Mouse (Mus musculus) kidney, postnatal 25 days (tissue): ENCODE data around the gene Crp.

ENCODE experiments used
- DNase-seq, 2 experiments: peaks; one replicate each; pipeline ENCODE4 v3.0.0; 2021; ENCODE audit warnings: mixed read lengths in 2 of 2

Crp gene

DNA sequence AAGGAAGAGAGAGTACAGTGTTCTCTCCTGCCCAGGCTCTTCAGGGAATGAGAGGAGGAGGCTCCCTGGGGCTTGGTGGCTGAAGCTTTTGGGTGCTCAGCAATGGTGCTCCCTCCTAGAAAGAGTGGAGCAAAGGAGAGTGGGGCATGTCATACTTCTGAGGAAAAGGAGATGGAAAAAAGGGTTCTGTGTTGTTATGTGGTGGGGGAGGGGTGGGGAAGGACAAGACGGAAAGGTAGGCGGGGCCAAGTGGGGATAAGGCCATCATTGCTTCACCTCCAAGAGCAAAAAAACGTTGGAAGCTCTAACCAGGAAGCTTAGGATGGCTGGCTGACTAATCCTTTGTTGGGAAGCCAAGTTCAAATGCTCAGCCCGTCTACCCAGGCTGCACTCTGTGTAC, 14.1 kb downstream of the Crp start:
- DNase-seq, result no peak

DNA sequence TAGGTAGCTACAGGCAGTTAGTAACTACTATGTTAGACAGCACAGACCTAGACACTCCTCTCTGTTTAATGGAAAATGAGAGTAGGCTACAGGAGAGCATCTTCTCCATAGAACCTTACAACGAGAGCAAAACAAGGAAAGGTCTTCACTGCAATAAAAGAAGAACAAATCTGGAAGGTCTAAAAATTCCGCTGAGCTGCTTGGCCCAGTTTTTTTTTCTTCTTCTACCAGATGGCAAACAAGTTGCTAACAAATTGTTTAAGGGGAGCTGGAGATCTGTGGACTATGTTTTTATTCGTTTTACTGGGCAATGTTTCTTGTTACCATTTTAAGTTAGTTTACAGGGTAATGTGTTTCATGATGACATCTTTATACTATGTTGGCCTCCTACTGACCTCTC, 53.4 kb downstream of the Crp start:
- DNase-seq, result no peak

DNA sequence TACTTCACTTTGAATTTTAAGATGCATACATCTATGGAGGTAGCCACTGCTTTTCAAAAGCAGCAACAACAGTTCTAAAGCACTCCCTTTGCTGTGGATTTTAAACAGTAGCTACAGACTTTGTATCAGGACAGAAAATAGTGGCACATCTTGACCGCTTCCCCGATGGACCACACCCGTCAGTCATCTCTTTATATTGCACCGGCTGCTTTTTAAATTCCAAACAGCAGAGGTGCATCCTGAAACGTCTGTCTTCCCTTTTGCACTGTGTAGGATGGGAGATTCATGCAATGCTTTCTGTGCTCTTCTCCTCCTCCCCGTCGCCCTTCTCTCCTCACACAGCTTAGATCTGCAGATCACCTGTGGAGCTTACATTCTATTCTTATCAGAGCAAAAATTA, 57.3 kb downstream of the Crp start:
- DNase-seq, result no peak

DNA sequence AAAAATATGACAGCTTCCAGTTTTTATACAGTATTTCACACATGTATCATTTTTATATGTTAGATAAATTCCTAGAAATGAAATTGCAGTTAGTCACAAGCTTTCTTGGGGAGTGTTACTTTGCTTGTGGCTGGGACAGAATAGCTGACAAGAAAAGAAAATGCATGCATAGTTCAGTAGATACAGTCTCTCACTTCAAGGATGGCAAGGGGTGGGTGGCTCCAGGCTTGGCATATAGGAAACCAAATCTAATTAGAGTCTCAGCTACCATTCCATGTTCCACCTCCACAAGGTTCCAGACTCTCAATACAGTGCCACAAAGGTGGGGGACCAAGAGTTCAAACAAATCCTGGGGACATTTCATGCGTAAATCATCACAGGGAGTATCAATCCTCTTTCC, 61.7 kb downstream of the Crp start:
- DNase-seq, result no peak

DNA sequence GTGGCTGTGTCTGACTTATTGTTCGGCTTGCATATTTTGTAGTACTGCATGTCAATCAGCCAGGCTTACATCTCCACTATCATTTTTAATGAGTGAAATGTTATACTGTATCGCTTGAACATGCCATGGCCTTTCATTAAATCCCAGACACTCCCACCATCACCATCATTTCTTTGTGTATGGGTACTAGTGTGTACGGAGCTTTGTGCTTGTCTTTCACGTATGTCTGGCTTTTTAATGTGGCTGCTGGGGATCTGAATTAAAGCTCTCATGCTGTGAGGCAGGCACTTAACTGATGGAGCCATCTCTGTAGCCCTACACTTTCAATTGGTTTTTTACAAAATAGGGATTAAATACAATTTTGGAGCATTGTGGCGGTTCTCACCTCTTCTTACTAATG, 81.3 kb downstream of the Crp start:
- no peak for DNase-seq

DNA sequence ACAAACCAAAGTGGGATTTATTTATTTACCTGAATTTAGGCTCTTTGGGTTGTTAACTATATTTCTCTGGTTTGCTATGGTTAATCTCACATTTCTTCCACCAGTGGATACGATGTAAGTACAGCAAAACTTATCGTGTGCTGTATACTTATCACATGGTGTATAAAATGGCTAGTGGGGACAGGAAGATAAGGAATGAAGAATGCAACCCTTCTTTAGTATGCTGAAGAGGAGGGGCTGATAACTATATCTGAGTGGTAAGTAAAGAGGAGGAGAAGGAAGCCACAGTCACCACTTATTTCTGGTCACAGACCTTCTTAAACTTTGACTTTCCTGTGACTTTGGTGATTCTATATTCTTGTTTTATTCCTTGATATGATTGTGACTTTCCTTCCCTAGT, 87.5 kb downstream of the Crp start:
- DNase-seq, result no peak

DNA sequence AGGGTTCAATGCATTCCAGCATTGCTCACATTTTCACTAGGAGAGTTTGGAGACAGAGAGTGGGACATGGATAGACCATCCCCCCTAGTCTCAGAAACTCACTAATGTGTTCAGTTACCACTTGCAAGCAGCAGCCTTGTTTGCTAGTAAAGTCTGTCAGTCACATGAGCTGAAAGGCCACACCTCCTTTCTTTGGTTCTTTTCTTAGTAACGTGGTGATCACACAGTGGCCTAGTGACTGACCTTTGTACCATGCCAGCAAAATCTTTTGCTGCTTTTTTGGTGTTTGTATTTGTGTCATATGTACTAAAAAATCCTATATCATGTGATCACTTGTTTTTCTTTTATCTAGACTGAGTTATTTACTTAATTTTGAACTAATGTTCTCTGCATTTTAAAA, 88.0 kb downstream of the Crp start:
- peak in 1 of 2 experiments; percentile 3 for DNase-seq

DNA sequence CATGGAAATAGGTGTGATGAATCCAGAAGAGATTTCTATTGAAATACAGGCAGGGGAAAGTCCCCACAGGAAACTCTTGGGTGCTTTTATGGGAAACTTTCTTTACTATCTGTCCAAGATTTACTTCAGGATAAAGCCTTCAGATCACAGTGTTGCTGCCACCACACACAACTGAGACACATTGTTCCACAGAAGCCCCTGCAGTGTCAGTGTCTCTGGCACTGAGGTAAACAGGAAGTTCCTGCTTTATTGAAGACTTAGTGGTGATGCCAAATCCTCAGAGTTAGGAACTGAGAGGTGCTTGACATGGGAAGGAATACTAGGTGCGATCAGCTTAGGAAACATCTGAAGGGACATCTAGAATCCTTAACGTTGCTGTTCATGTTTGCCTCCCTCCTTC, 131.1 kb downstream of the Crp start:
- DNase-seq, result no peak

DNA sequence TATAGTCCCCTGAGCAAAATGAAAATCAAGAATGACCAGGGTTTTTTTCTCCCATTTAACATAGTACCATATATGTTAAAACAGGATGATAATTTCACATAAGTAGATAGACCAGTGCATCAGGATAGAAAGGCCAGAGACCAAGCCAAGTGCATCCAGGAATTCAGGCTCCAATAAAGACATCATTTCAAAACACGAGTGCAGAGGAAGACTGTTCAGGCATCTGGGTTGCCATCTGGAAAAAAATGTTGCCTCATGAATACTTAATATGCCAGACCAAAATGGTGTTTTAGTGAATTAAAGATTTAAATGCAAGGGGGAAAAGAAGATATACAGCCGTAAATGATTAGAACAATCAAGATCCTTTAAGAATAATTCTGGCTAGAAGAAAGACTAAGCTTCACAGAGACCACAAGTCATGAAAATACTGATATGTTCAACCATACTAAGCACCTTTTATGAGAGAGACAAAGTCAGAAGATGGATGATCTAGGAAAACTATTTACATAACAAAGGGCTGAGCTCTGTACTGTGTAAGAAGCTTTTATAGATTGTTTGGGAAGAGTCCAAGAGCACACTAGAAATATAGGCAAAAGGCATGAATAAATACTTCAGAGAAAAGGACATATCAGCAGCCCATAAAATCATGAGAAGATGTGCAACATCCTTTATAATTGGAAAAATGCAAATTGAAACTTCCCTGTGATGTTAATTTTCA, 149.3 kb downstream of the Crp start:
- DNase-seq, result no peak

DNA sequence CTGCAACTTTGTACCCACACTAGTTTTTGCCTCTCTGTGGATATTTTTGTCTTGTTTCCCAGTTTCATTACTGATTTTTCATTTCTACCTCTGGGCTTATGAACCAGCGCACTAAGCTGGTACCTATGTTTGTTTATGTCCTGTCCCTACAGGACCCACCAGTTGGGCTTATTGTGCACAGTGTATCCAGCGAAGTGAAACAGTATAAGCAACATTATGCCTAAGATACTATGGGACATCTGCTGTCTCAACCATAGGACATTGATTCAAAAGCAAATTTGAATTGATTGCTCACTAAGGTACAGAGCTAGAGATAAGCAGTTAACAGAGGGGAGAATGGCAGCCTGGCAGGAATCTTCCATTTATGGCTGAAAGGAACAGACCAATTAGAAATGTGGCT, 150.3 kb downstream of the Crp start:
- DNase-seq, result no peak

DNA sequence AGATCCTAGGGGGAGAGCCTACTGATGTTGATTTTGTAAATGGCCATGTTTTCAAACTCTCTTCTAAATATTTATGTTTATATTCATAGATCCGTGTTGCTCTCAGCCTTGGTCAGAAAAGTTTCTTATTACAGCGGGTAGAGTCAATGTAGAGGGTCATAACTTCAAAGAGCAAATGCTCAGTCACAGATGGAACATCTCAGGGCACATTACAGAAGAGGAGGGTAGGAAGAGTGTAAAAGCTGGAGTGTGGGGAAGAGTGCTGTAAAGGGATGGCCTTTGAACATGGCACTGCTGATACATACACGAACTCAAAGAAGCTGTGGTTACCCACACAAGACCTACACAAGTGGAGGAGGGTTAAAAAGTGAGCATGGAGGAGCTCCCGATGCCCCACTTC, 177.4 kb downstream of the Crp start:
- no peak for DNase-seq

DNA sequence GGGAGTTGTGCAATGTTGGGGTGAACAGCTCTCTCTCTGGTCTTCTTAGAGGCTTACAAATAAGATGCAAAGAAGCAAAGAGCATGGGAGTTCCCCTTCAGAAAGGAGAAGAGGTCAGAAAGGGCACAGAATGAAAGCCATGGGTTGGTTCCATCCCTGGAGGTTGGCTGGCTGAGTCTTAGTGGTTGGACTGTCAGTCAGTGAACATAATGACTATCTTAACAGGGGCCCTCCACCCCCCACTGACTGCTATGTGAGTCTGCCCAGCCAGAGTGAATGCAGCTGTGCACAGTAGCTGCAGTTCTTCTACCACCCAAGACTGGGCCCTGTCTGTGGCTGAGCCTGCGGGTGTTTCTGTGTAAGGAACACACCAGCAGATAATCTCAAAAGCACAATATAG, 178.8 kb downstream of the Crp start:
- no peak for DNase-seq
